Comparison of ENCODE assay signal across 9 mouse cellular contexts in the genomic region with DNA sequence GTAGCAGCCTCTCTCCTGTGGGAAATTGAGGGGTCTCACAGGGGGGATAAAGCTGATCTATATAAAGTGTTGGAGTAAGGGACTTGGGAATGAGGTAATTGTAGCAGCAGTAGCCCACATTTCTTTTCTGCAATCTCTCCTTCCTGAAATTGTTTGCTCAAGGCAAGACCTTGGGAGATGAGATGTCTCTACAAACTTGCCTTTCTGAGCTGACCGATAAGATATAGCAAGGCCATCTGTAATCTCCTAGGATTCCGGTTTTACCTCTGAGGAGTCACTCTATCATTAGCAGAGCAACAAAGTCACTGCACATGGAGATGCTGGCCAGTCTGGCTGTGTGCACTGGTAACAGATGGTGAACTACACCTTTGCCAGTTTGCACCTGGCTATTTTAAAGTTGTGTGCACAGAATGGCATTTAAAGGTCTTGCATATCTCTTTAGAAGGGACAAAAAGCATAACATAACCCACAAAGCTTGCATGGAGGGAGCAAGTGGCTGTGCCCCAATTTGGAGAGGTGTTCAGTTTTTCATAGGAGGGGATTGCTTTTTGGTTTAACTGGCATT.
DNase-seq lines count a peak whose midpoint lies in the region; ATAC-seq and TF ChIP-seq lines count a peak whose summit lies in the region.
"Had no signal": no experiment of that assay in that cellular context is flagged by ENCODE, and none has a peak within 500 bp of the region (broad histone marks: within the 10 kb centered on the region; RNA-seq: fewer than 3 reads in every experiment).

No protein-coding gene starts in this region.

- H3K27ac ChIP-seq in forebrain, embryonic 10.5 days, result 0 out of 2 replicates have a peak overlapping the region, but pooled peaks have one; percentile 80
- H3K27ac ChIP-seq in forebrain, embryonic 11.5 days (ENCODE audit: low read depth, low read length), result no peak overlapping the region
- peak overlapping the region; percentile 78 for H3K27ac ChIP-seq in neural tube, embryonic 13.5 days (replicated peaks)
- peak overlapping the region; percentile 27; the same call in 1 of the 2 replicates for H3K27ac ChIP-seq in hindbrain, postnatal 0 days
- peak overlapping the region; percentile 6; the same call in 1 of the 2 replicates for H3K27ac ChIP-seq in stomach, postnatal 0 days (replicated peaks)

- no peak overlapping the region for H3K9ac ChIP-seq in forebrain, embryonic 11.5 days (ENCODE audit: low read length)
- no peak overlapping the region for H3K9ac ChIP-seq in neural tube, embryonic 13.5 days
- H3K9ac ChIP-seq in hindbrain, postnatal 0 days (replicated peaks; ENCODE audit: low read length), result no peak overlapping the region
- no peak overlapping the region for H3K9ac ChIP-seq in stomach, postnatal 0 days (ENCODE audit: low read length)

- ATAC-seq in forebrain, embryonic 11.5 days (replicated peaks; ENCODE audit: low FRiP score), result no peak
- no peak for ATAC-seq in neural tube, embryonic 13.5 days (ENCODE audit: low read depth)
- no peak for ATAC-seq in hindbrain, postnatal 0 days
- no peak for ATAC-seq in stomach, postnatal 0 days (ENCODE audit: low FRiP score, low TSS enrichment)

- TF ChIP-seq EP300 in stomach, postnatal 0 days (optimal IDR thresholded peaks at IDR 0.05), result no peak

- H3K27me3 ChIP-seq in forebrain, embryonic 10.5 days (ENCODE audit: poor library complexity, severe bottlenecking), result no peaks in the 10 kb centered on the region
- H3K27me3 ChIP-seq in forebrain, embryonic 11.5 days (ENCODE audit: control insufficient read depth, insufficient read depth, low read length), result no peaks in the 10 kb centered on the region
- no peaks in the 10 kb centered on the region for H3K27me3 ChIP-seq in neural tube, embryonic 13.5 days
- H3K27me3 ChIP-seq in hindbrain, postnatal 0 days (ENCODE audit: insufficient read depth, low read length), result no peaks in the 10 kb centered on the region
- H3K27me3 ChIP-seq in stomach, postnatal 0 days (ENCODE audit: control insufficient read depth, insufficient read depth, low read length), result no peaks in the 10 kb centered on the region

- H3K36me3 ChIP-seq in forebrain, embryonic 10.5 days (replicated peaks), result no peaks in the 10 kb centered on the region
- H3K36me3 ChIP-seq in forebrain, embryonic 11.5 days (ENCODE audit: control insufficient read depth, insufficient read depth, low read length), result no peaks in the 10 kb centered on the region
- H3K36me3 ChIP-seq in neural tube, embryonic 13.5 days, result no peaks in the 10 kb centered on the region
- H3K36me3 ChIP-seq in hindbrain, postnatal 0 days (ENCODE audit: insufficient read depth, low read length), result no peaks in the 10 kb centered on the region
- H3K36me3 ChIP-seq in stomach, postnatal 0 days (ENCODE audit: control insufficient read depth, insufficient read depth, low read length), result no peaks in the 10 kb centered on the region

- no peak for TF ChIP-seq CTCF in hindbrain, postnatal 0 days (IDR thresholded peaks at IDR 0.05; ENCODE audit: low read depth)
- no peak for TF ChIP-seq CTCF in stomach, postnatal 0 days (IDR thresholded peaks at IDR 0.05; ENCODE audit: low read depth)

- H3K4me2 ChIP-seq in forebrain, embryonic 11.5 days (ENCODE audit: low read depth, low read length, severe bottlenecking), result no peak overlapping the region
- H3K4me2 ChIP-seq in neural tube, embryonic 13.5 days, result no peak overlapping the region
- no peak overlapping the region for H3K4me2 ChIP-seq in hindbrain, postnatal 0 days (ENCODE audit: low read depth, low read length)
- no peak overlapping the region for H3K4me2 ChIP-seq in stomach, postnatal 0 days (replicated peaks; ENCODE audit: low read depth)

- WGBS in forebrain, embryonic 10.5 days, result 85% methylated on average over 2 of the region's 2 CpGs
- WGBS in forebrain, embryonic 11.5 days, result 86% methylated on average over 2 of the region's 2 CpGs
- WGBS in neural tube, embryonic 13.5 days, result 79% methylated on average over 2 of the region's 2 CpGs
- WGBS in hindbrain, postnatal 0 days, result 80% methylated on average over 2 of the region's 2 CpGs
- WGBS in stomach, postnatal 0 days, result 48% methylated on average over 2 of the region's 2 CpGs

- no peak overlapping the region for H3K4me3 ChIP-seq in forebrain, embryonic 10.5 days
- no peak overlapping the region for H3K4me3 ChIP-seq in forebrain, embryonic 11.5 days (ENCODE audit: low read depth, low read length)
- H3K4me3 ChIP-seq in neural tube, embryonic 13.5 days, result no peak overlapping the region
- H3K4me3 ChIP-seq in hindbrain, postnatal 0 days (ENCODE audit: low read length), result no peak overlapping the region
- no peak overlapping the region for H3K4me3 ChIP-seq in stomach, postnatal 0 days (ENCODE audit: low read depth, low read length)

- no peaks in the 10 kb centered on the region for H3K9me3 ChIP-seq in forebrain, embryonic 10.5 days
- no peaks in the 10 kb centered on the region for H3K9me3 ChIP-seq in forebrain, embryonic 11.5 days (ENCODE audit: control insufficient read depth, low read length)
- no peaks in the 10 kb centered on the region for H3K9me3 ChIP-seq in neural tube, embryonic 13.5 days
- no peaks in the 10 kb centered on the region for H3K9me3 ChIP-seq in hindbrain, postnatal 0 days (ENCODE audit: low read length)
- no peaks in the 10 kb centered on the region for H3K9me3 ChIP-seq in stomach, postnatal 0 days (ENCODE audit: control insufficient read depth, low read length)

- DNase-seq in forebrain, embryonic 10.5 days (ENCODE audit: extremely low spot score, low spot score), result no peak
- DNase-seq in forebrain, embryonic 11.5 days (ENCODE audit: low spot score), result no peak
- DNase-seq in neural tube, embryonic 10.5 days (ENCODE audit: extremely low spot score, low spot score), result no peak
- no peak for DNase-seq in hindbrain, postnatal 0 days (ENCODE audit: low spot score)
- DNase-seq in stomach, postnatal 0 days (ENCODE audit: low spot score), result no peak
- DNase-seq in spleen, postnatal 36 days (ENCODE audit: low spot score in 2 of 2), result no peak
- no peak for DNase-seq in retina, embryonic 14.5 days (ENCODE audit: low spot score)
- DNase-seq: adrenal gland, adult 8-10 months had no signal

- H3K4me1 ChIP-seq in forebrain, embryonic 10.5 days, result peaks cover 13% of the 10 kb centered on the region
- H3K4me1 ChIP-seq in forebrain, embryonic 11.5 days (replicated peaks; ENCODE audit: control insufficient read depth, insufficient read depth, low read length), result no peaks in the 10 kb centered on the region
- H3K4me1 ChIP-seq in neural tube, embryonic 13.5 days (replicated peaks), result no peaks in the 10 kb centered on the region
- H3K4me1 ChIP-seq in hindbrain, postnatal 0 days (ENCODE audit: insufficient read depth, low read length), result no peaks in the 10 kb centered on the region
- H3K4me1 ChIP-seq in stomach, postnatal 0 days (replicated peaks; ENCODE audit: control insufficient read depth, insufficient read depth), result no peaks in the 10 kb centered on the region
